Mouse (Mus musculus): ENCODE measurements around the gene Mug2.
"Not testable (repeated sequence)": the region's sequence is repeated elsewhere in the genome, so short reads cannot be mapped to it uniquely, and the experiment has no call there.

The Mug2 gene

GRCm38 (mm10) chr6:122006461-122006860 lies at the start of gene Mug2:
Gene Mug2, plus strand, starts transcription at chr6:122006761.
- in situ Hi-C loops (cut with MboI, MseI), result not testable (repeated sequence)

- in situ Hi-C loops (cut with MboI, MseI), result not testable (repeated sequence)
Observed at GRCm38 (mm10) chr6:121957803-121958349, 48.7 kb upstream of the Mug2 start.

- in situ Hi-C loops (cut with MboI, MseI), result no loop called here
Observed at GRCm38 (mm10) chr6:121975701-121976100, 30.9 kb upstream of the Mug2 start.

GRCm38 (mm10) chr6:122100904-122101303 lies 94.3 kb downstream of the Mug2 start:
- in situ Hi-C loops (cut with MboI, MseI), result loop anchor here (10.0 kb wide), 1 partner anchor 206 kb away; no protein-coding TSS in a partner anchor

GRCm38 (mm10) chr6:122101671-122102070 lies 95.1 kb downstream of the Mug2 start:
- in situ Hi-C loops (cut with MboI, MseI), result loop anchor here (10.0 kb wide), 1 partner anchor 207 kb away; no protein-coding TSS in a partner anchor

DNA sequence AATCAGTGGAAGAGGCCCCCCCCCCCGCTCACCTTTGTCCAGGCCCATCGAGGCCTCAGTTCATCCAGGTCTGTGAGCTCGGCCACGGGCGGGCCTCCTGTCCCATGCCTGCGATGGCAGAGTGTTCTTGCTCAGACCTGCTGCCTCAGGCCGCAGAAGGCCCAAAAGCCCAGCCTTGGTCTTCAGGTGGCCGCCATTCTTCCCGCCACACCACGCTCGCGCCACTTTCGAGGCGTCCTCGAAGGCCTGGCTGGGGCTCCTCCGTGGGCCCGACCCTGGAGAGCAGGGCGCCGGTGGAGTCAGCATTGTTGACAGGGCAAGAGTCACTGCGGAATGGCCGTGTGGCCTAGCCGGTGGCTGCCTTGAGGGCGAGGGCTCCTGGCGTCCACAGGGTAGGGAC lies 110.4 kb downstream of the Mug2 start:
- in situ Hi-C loops (cut with MboI, MseI), result no loop called here

GRCm38 (mm10) chr6:122129521-122129920 lies 123.0 kb downstream of the Mug2 start:
- in situ Hi-C loops (cut with MboI, MseI), result no loop called here

Data from T-helper 2 cell (primary cell).